Mouse (Mus musculus) stomach, embryonic 16.5 days (tissue): ENCODE results near the gene Pitpnm3. TPM values are rescaled to one million over a fixed set of nuclear protein-coding genes. Genes with fewer than 3 reads are reported as not detected.

Experiments
- ATAC-seq: fragments of 200-750 bp; cut with Nextera tagmentation; 2 replicates; pipeline ENCODE4 v1.8.0; 2017; ENCODE audit warnings: moderate number of reproducible peaks, moderate TSS enrichment; ENCODE audit not compliant: insufficient read depth, low FRiP score
- H3K27ac ChIP-seq: fragments of 300-500 bp; sonication (generic); 2 replicates; pipeline ENCODE4 v1.5.1; 2014; ENCODE audit warnings: low read length
- H3K27me3 ChIP-seq: fragments of 300-500 bp; sonication (generic); 2 replicates; pipeline ENCODE4 v1.6.1; 2014; ENCODE audit warnings: low read length, control low read depth, mixed read lengths; ENCODE audit not compliant: control insufficient read depth, insufficient read depth
- H3K36me3 ChIP-seq: fragments of 300-500 bp; sonication (generic); 2 replicates; pipeline ENCODE4 v1.6.1; 2014; ENCODE audit warnings: low read length; ENCODE audit not compliant: control insufficient read depth, insufficient read depth
- H3K4me1 ChIP-seq: fragments of 300-500 bp; sonication (generic); 2 replicates; pipeline ENCODE4 v1.6.1; 2014; ENCODE audit warnings: low read length, control low read depth, mixed read lengths; ENCODE audit not compliant: control insufficient read depth, insufficient read depth
- H3K4me2 ChIP-seq: fragments of 300-500 bp; sonication (generic); 2 replicates; pipeline ENCODE4 v1.6.1; 2014; ENCODE audit warnings: low read depth, low read length, mixed read lengths
- H3K4me3 ChIP-seq: fragments of 300-500 bp; sonication (generic); replicated peaks from 2 replicates; pipeline ENCODE4 v1.5.1; 2014; ENCODE audit warnings: mild to moderate bottlenecking, low read length
- H3K9ac ChIP-seq: fragments of 300-500 bp; sonication (generic); 2 replicates; pipeline ENCODE4 v1.6.1; 2014; ENCODE audit warnings: low read length
- H3K9me3 ChIP-seq: fragments of 300-500 bp; sonication (generic); replicated peaks from 2 replicates; pipeline ENCODE4 v1.6.1; 2016; ENCODE audit warnings: low read length, control low read depth; ENCODE audit not compliant: control insufficient read depth
- WGBS: fragments of 180-500 bp; shearing (Covaris S2); extraction: QIAGEN DNeasy Blood & Tissue Kit; methylation state at CpG from one replicate; pipeline ENCODE4 v1.1.7; 2014; 5-methylcytosine and 5-hydroxymethylcytosine counted together
- polyA plus RNA-seq: library from polyadenylated mRNA; unstranded; fragments of >200 nt; fragmentation: Nextera tagmentation; extraction: Ambion mirVana; gene quantifications from 2 replicates; pipeline ENCODE4 v1.2.1, GENCODE M21; 2015

Pitpnm3 gene
- polyA plus RNA-seq, 1 experiment from 2014 or later, result 0.63 TPM

- Histone ChIP-seq H3K9ac (no peak overlapping the region), H3K27me3 (peaks cover 10% of the 10 kb centered on the region), H3K27ac (no peak overlapping the region), H3K36me3 (no peaks in the 10 kb centered on the region), H3K4me3 (no peak overlapping the region), H3K4me2 (no peak overlapping the region), H3K4me1 (peaks cover 12% of the 10 kb centered on the region), H3K9me3 (no peaks in the 10 kb centered on the region)
- ATAC-seq, result no peak
- WGBS, result 16% methylated on average over 5 of the region's 5 CpGs
These were observed 82.9 kb downstream of the Pitpnm3 start for GRCm38 (mm10) chr11:72052636-72053035.

- H3K4me2 ChIP-seq, result no peak overlapping the region
- no peak overlapping the region for H3K27ac ChIP-seq
- H3K27me3 ChIP-seq, result peaks cover 10% of the 10 kb centered on the region
- no peak for ATAC-seq
- peaks cover 12% of the 10 kb centered on the region for H3K4me1 ChIP-seq
- no peaks in the 10 kb centered on the region for H3K36me3 ChIP-seq
- H3K9ac ChIP-seq, result no peak overlapping the region
- no peak overlapping the region for H3K4me3 ChIP-seq
- WGBS, result 72% methylated on average over 3 of the region's 3 CpGs
- H3K9me3 ChIP-seq, result no peaks in the 10 kb centered on the region
These were observed 83.4 kb downstream of the Pitpnm3 start for GRCm38 (mm10) chr11:72052221-72052620.

GRCm38 (mm10) chr11:72050895-72051858, 84.4 kb downstream of the Pitpnm3 start:
- H3K36me3 ChIP-seq, result no peaks in the 10 kb centered on the region
- WGBS, result 3% methylated on average over 45 of the region's 45 CpGs
- no peaks in the 10 kb centered on the region for H3K9me3 ChIP-seq
- no peak overlapping the region for H3K27ac ChIP-seq
- peaks cover 12% of the 10 kb centered on the region for H3K4me1 ChIP-seq
- peak overlapping the region; percentile 74 for H3K9ac ChIP-seq
- peak overlapping the region; percentile 55 for H3K4me3 ChIP-seq
- peaks cover 10% of the 10 kb centered on the region for H3K27me3 ChIP-seq
- peak overlapping the region; percentile 96 for H3K4me2 ChIP-seq
- ATAC-seq, result peak; percentile 30; the same call in 1 of the 2 replicates

GRCm38 (mm10) chr11:72050168-72050894, 85.2 kb downstream of the Pitpnm3 start:
- 20% methylated on average over 14 of the region's 14 CpGs for WGBS
- Histone ChIP-seq H3K9ac (peak overlapping the region; percentile 74), H3K36me3 (no peaks in the 10 kb centered on the region), H3K4me1 (peaks cover 12% of the 10 kb centered on the region), H3K4me3 (peak overlapping the region; percentile 55), H3K27me3 (peaks cover 10% of the 10 kb centered on the region), H3K27ac (no peak overlapping the region), H3K9me3 (no peaks in the 10 kb centered on the region), H3K4me2 (peak overlapping the region; percentile 96)
- ATAC-seq, result 0 out of 2 replicates have a peak, but pooled peaks have one; percentile 12

GRCm38 (mm10) chr11:72049171-72049759, 86.3 kb downstream of the Pitpnm3 start:
- 0 out of 2 replicates have a peak, but pooled peaks cover 2% of the 10 kb centered on the region for H3K36me3 ChIP-seq
- WGBS, result 70% methylated on average over 8 of the region's 8 CpGs

DNA sequence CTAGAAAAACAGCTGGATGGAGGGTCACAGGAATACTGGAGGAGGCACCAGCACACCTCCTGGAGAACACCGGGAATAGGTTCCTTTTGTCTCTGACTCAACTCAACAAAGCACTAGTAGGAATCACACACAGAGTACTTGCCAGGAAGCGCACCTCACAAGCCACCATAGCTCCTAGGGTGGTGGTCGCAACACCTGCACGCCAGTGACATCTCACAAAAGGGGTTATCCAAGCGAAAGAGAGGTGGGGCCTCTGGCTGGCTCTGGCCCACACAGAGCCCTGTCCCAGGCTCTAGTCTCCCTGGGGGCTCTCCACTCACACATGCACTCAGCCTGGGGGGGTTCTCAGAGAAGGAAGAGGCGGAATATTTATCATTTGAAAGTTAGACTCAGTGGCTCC, 86.8 kb downstream of the Pitpnm3 start:
- 72% methylated on average over 6 of the region's 6 CpGs for WGBS
- Histone ChIP-seq H3K9ac (no peak overlapping the region), H3K36me3 (0 out of 2 replicates have a peak, but pooled peaks cover 2% of the 10 kb centered on the region), H3K4me3 (no peak overlapping the region), H3K4me1 (peaks cover 16% of the 10 kb centered on the region), H3K4me2 (no peak overlapping the region), H3K27ac (no peak overlapping the region), H3K9me3 (no peaks in the 10 kb centered on the region), H3K27me3 (peaks cover 6% of the 10 kb centered on the region)
- ATAC-seq, result no peak

More at GRCm38 (mm10) chr11:72049171-72049759, 86.3 kb downstream of the Pitpnm3 start:
- H3K9me3 ChIP-seq, result no peaks in the 10 kb centered on the region
- H3K27ac ChIP-seq, result no peak overlapping the region
- H3K4me3 ChIP-seq, result no peak overlapping the region
- H3K4me2 ChIP-seq, result no peak overlapping the region
- H3K27me3 ChIP-seq, result peaks cover 10% of the 10 kb centered on the region
- peaks cover 12% of the 10 kb centered on the region for H3K4me1 ChIP-seq
- no peak for ATAC-seq
- no peak overlapping the region for H3K9ac ChIP-seq

DNA sequence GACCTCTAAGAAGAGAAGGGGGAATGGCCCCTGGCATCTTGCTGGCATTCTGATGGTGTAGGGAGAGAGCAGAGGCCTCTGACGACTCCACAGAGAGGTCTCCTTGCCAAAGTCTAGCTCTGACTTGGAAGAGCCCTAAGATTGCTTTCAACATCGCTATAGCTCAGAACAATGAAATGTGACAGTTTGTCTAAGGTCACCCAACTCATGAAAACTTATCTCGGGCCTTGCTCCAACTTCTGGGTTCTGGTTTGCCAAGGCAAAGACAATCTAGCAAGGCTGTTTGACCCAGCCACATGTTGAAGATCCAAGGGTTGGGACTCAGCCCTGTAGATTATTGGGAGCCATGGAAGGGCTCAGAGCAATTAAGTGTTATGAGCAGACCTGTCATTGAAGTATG, 91.3 kb downstream of the Pitpnm3 start:
- no peak overlapping the region for H3K9ac ChIP-seq
- H3K4me1 ChIP-seq, result peaks cover 16% of the 10 kb centered on the region
- H3K27ac ChIP-seq, result no peak overlapping the region
- ATAC-seq, result no peak
- no peaks in the 10 kb centered on the region for H3K9me3 ChIP-seq
- H3K36me3 ChIP-seq, result 0 out of 2 replicates have a peak, but pooled peaks cover 2% of the 10 kb centered on the region
- no peak overlapping the region for H3K4me2 ChIP-seq
- H3K27me3 ChIP-seq, result no peaks in the 10 kb centered on the region
- no peak overlapping the region for H3K4me3 ChIP-seq
- WGBS, result 82% methylated on average over 3 of the region's 3 CpGs

DNA sequence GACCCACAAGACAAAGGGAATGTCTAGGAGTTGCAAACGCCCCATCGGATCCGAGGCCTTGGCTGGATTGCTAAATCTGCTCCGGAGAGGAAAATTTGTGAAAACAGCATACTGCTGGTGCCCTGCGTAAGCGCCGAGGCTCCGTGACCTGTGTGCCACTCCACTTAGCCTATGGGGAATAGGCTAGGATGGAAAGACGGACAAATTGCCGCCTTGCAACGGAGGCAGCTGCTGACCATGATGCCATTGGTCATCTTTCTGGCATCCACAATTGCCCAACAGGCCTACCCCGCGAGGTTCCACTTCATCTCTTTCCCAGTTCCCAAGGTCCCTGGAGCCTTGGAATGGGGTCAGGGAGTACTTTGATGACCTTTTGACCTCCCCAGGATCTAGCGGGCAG, 92.9 kb downstream of the Pitpnm3 start:
- H3K9ac ChIP-seq, result peak overlapping the region; percentile 73
- peaks cover 16% of the 10 kb centered on the region for H3K4me1 ChIP-seq
- peak overlapping the region; percentile 87 for H3K4me2 ChIP-seq
- 0 out of 2 replicates have a peak, but pooled peaks cover 2% of the 10 kb centered on the region for H3K36me3 ChIP-seq
- no peaks in the 10 kb centered on the region for H3K9me3 ChIP-seq
- ATAC-seq, result no peak
- no peak overlapping the region for H3K27ac ChIP-seq
- peak overlapping the region; percentile 65 for H3K4me3 ChIP-seq
- 0% methylated on average over 14 of the region's 14 CpGs for WGBS
- H3K27me3 ChIP-seq, result no peaks in the 10 kb centered on the region
